Mouse (Mus musculus): ENCODE results near the gene Adamtsl2.

- no peak for TF ChIP-seq MAFK (IDR thresholded peaks at IDR 0.05; ENCODE audit: insufficient read depth, low read depth, low read length)
- no peak for TF ChIP-seq ZC3H11A (IDR thresholded peaks at IDR 0.05; ENCODE audit: borderline replicate concordance, low read depth, low read length)
- no peak for TF ChIP-seq ZNF384 (IDR thresholded peaks at IDR 0.05; ENCODE audit: low read depth, low read length)
- TF ChIP-seq CHD2 (IDR thresholded peaks at IDR 0.05; ENCODE audit: low read depth, low read length) = no peak
- no peak for TF ChIP-seq HCFC1 (IDR thresholded peaks at IDR 0.05; ENCODE audit: borderline replicate concordance, insufficient read depth, low read length)
These were observed 34.5 kb upstream of the Adamtsl2 start for GRCm38 (mm10) chr2:27044641-27045040.
